Mouse (Mus musculus) naive thymus-derived CD4-positive, alpha-beta T cell, adult 2 months (primary cell): ENCODE data around the gene Zfp746.

Experiments
- DNase-seq: peaks from one replicate; pipeline ENCODE4 v3.0.0-alpha.2; 2011; ENCODE audit warnings: low read depth

Zfp746 gene

GRCm38 (mm10) chr6:48086471-48086878 lies at the start of gene Zfp746:
Gene Zfp746 (minus strand): TSS chr6:48086593.
- DNase-seq, result peak; percentile 96

GRCm38 (mm10) chr6:48121092-48121491 lies 34.7 kb upstream of the Zfp746 start:
- DNase-seq, result peak; percentile 61

GRCm38 (mm10) chr6:48116036-48116435 lies 29.6 kb upstream of the Zfp746 start:
- no peak for DNase-seq

- peak; percentile 49 for DNase-seq
These were observed 743 bp upstream of the Zfp746 start for GRCm38 (mm10) chr6:48086957-48087715.

GRCm38 (mm10) chr6:48085521-48086404 lies 630 bp downstream of the Zfp746 start:
- DNase-seq, result peak; percentile 78

- peak; percentile 39 for DNase-seq
These were observed 2.6 kb downstream of the Zfp746 start for GRCm38 (mm10) chr6:48083733-48084191.

GRCm38 (mm10) chr6:48081952-48082351 lies 4.4 kb downstream of the Zfp746 start:
- no peak for DNase-seq

GRCm38 (mm10) chr6:48081021-48081420 lies 5.4 kb downstream of the Zfp746 start:
- DNase-seq, result no peak

- DNase-seq, result no peak
These were observed 13.1 kb downstream of the Zfp746 start for GRCm38 (mm10) chr6:48073316-48073715.

GRCm38 (mm10) chr6:48067492-48067891 lies 18.9 kb downstream of the Zfp746 start:
- DNase-seq, result no peak

GRCm38 (mm10) chr6:48065587-48066075 lies 20.8 kb downstream of the Zfp746 start:
- DNase-seq, result no peak

- no peak for DNase-seq
These were observed 21.9 kb downstream of the Zfp746 start for GRCm38 (mm10) chr6:48064451-48064850.

- no peak for DNase-seq
These were observed 22.5 kb downstream of the Zfp746 start for GRCm38 (mm10) chr6:48063940-48064339.

- DNase-seq, result no peak
These were observed 25.5 kb downstream of the Zfp746 start for GRCm38 (mm10) chr6:48060895-48061294.

GRCm38 (mm10) chr6:48060421-48060820 lies 26.0 kb downstream of the Zfp746 start:
- DNase-seq, result no peak

- no peak for DNase-seq
These were observed 34.3 kb downstream of the Zfp746 start for GRCm38 (mm10) chr6:48052136-48052535.

- no peak for DNase-seq
These were observed 34.7 kb downstream of the Zfp746 start for GRCm38 (mm10) chr6:48051666-48052065.

GRCm38 (mm10) chr6:48049273-48050065 lies 36.9 kb downstream of the Zfp746 start:
- peak; percentile 34 for DNase-seq

GRCm38 (mm10) chr6:48048426-48049272 lies 37.7 kb downstream of the Zfp746 start, which contains the start of gene Zfp777:
Gene Zfp777 (minus strand): TSS chr6:48048911.
- peak; percentile 90 for DNase-seq

GRCm38 (mm10) chr6:48047450-48048351 lies 38.7 kb downstream of the Zfp746 start:
- peak; percentile 41 for DNase-seq
